Mouse (Mus musculus): ENCODE measurements around the gene Fbxw8. TPM values are rescaled to one million over a fixed set of nuclear protein-coding genes. Genes with fewer than 3 reads are reported as not detected.
A peak's percentile ranks its signal among the peaks of the same experiment; 100 is the strongest.

The Fbxw8 gene
- polyA plus RNA-seq, 1 experiment from 2014 or later: 26.0 TPM

DNA sequence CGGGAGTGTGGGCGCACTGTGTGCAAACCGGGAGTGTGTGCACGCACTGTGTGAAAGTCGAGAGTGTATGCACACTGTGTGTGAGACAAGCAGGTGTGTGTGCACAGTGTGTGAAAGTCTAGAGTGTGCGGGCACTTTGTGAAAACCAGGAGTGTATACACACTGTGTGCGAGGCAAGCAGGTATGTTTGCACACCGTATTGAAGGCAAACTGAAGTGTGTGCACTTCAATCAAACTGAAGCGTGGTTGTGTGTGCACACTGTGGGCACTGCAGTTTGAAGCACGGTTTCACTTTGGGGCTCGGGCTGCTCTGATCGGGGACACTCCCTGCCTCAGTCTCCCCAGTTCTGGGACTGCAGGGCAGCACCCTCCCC lies 126.2 kb downstream of the Fbxw8 start:
- Histone ChIP-seq H3K9ac (ENCODE audit: low read length) (peak overlapping the region; percentile 28; the same call in 1 of the 2 replicates), H3K27me3 (ENCODE audit: control insufficient read depth, insufficient read depth, low read depth, low read length) (peaks cover 45% of the 10 kb centered on the region), H3K36me3 (ENCODE audit: control insufficient read depth, insufficient read depth, low read length) (no peaks in the 10 kb centered on the region), H3K4me2 (ENCODE audit: low read depth, low read length) (peak overlapping the region; percentile 100), H3K27ac (ENCODE audit: low read length) (no peak overlapping the region), H3K4me1 (replicated peaks; ENCODE audit: control insufficient read depth, insufficient read depth, low read length) (peaks cover 33% of the 10 kb centered on the region), H3K9me3 (ENCODE audit: control insufficient read depth, low read length) (no peaks in the 10 kb centered on the region), H3K4me3 (ENCODE audit: low read length) (peak overlapping the region; percentile 72)
- WGBS: 6% methylated on average over 12 of the region's 12 CpGs
- ATAC-seq (ENCODE audit: low read depth): peak; percentile 60

DNA sequence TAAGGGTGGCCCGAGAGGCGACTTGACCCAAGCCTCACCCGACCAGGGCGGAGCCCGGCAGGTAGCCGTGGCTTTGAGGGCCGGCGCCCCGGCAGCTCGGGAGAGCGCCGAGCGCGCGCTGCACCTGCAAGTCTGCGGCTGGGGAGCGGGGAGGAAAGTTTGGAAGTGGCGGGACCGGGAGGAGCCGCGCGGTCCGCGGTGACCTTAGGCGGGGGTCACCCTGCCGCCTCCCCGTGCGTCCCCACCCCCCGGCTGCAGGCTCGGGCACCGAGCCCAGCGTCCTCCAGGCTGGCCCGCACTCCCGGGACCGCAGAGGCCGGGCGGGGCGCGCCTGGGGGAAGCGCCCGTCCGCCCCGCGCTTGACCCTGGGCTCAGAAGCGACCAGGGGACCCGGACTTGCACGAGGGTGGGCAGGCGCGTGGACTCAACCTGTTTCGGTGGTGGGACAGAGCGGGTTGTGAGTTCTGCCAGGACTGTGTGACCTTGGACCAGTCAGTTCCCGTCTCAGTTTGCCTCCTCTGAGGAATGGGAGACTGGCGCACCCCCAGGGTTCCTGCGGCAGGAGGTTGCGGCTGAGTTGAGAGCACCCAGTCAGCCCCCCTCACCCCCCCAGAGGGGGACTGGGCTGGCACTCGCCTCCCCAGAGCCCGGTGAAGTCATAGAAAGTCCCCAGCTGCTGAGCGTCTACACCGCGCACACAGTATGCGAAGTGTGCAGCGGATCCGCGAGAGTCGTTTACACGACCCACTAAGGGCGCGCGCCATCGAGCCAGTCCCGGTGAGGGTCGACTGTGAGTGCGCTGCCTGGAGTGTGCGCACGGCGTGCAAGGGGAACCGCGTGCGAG lies 126.9 kb downstream of the Fbxw8 start:
- no peak overlapping the region for H3K27ac ChIP-seq (ENCODE audit: low read length)
- peak overlapping the region; percentile 57 for H3K9ac ChIP-seq (ENCODE audit: low read length)
- 1% methylated on average over 74 of the region's 79 CpGs for WGBS
- peak; percentile 38 for ATAC-seq (ENCODE audit: low read depth)
- H3K27me3 ChIP-seq (ENCODE audit: control insufficient read depth, insufficient read depth, low read depth, low read length): peaks cover 45% of the 10 kb centered on the region
- H3K4me3 ChIP-seq (ENCODE audit: low read length): peak overlapping the region; percentile 72
- H3K4me2 ChIP-seq (ENCODE audit: low read depth, low read length): peak overlapping the region; percentile 100
- peaks cover 33% of the 10 kb centered on the region for H3K4me1 ChIP-seq (replicated peaks; ENCODE audit: control insufficient read depth, insufficient read depth, low read length)
- no peaks in the 10 kb centered on the region for H3K36me3 ChIP-seq (ENCODE audit: control insufficient read depth, insufficient read depth, low read length)
- no peaks in the 10 kb centered on the region for H3K9me3 ChIP-seq (ENCODE audit: control insufficient read depth, low read length)

DNA sequence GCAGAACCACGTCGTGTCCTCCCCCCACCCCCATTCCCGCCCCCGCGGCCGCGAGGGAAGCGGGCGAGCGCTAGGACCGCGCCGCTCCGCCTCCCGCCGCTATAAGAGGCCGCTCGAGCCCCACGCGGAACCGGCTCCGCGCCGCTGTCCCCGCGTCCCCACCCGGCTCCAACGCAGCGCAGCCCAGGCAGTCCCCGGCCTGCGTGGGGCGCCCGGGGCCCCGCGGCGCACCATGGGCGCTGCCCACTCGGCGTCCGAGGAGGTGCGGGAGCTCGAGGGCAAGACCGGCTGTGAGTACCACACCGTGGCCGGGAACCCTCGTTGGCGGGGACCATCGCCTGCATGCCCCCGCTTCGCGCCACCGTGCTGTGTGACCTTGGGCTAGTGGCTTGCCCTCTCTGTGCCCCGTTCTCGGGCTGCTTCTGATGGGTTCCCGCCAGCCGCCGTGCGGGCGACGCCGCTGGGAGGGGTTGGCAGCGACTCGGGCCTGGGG lies 127.5 kb downstream of the Fbxw8 start, which contains the start of gene Tesc:
Gene Tesc, plus strand, starts transcription at position 46 of the 493 bp plus-strand sequence.
- ATAC-seq (ENCODE audit: low read depth): peak; percentile 8; the same call in 1 of the 2 replicates
- peak within 1 kb of the TSS; percentile 57 for H3K9ac ChIP-seq (ENCODE audit: low read length)
- peak within 1 kb of the TSS; percentile 100 for H3K4me2 ChIP-seq (ENCODE audit: low read depth, low read length)

DNA sequence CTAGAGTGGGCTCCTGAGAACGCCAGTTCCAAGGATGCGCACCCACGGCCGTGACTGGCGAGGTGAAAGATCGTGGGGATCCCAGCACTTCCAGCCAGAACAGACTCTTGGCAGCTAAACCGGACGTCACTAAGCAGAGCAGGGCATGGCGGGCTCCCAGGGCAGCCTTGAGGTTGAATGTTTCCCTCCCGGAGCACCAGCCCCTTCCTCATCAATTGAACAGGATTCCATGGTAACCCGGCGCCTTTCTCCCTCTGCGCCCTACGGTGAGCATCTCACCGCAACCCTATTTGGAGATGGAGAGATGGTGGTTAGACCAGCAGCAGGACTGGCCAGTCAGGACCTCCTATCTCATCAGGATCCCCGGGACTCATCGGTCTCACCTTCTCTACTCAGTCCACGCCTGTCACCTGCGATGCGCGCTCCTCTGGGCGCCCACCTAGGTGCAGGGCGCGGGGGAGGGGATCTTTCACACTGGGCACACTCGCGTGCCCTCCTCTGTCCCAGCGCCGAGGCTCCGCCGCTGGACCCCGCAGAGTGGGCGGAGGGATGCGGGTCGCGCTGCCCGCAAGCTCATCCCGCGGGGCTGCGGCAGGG lies 128.1 kb downstream of the Fbxw8 start:
- WGBS: under 1% methylated on average over 39 of the region's 39 CpGs
- Histone ChIP-seq H3K4me3 (ENCODE audit: low read length) (peak overlapping the region; percentile 72), H3K9me3 (ENCODE audit: control insufficient read depth, low read length) (no peaks in the 10 kb centered on the region), H3K27ac (ENCODE audit: low read length) (no peak overlapping the region), H3K4me2 (ENCODE audit: low read depth, low read length) (peak overlapping the region; percentile 100), H3K4me1 (replicated peaks; ENCODE audit: control insufficient read depth, insufficient read depth, low read length) (peaks cover 33% of the 10 kb centered on the region), H3K36me3 (ENCODE audit: control insufficient read depth, insufficient read depth, low read length) (no peaks in the 10 kb centered on the region), H3K9ac (ENCODE audit: low read length) (peak overlapping the region; percentile 57), H3K27me3 (ENCODE audit: control insufficient read depth, insufficient read depth, low read depth, low read length) (peaks cover 45% of the 10 kb centered on the region)
- ATAC-seq (ENCODE audit: low read depth): no peak

More for the DNA sequence above, 127.5 kb downstream of the Fbxw8 start, which contains the start of gene Tesc:
- WGBS: under 1% methylated on average over 40 of the region's 63 CpGs
- Histone ChIP-seq H3K27me3 (ENCODE audit: control insufficient read depth, insufficient read depth, low read depth, low read length) (peaks cover 45% of the 10 kb centered on the region), H3K27ac (ENCODE audit: low read length) (no peak within 1 kb of the TSS), H3K36me3 (ENCODE audit: control insufficient read depth, insufficient read depth, low read length) (no peaks in the 10 kb centered on the region), H3K4me3 (ENCODE audit: low read length) (peak within 1 kb of the TSS; percentile 72), H3K4me1 (replicated peaks; ENCODE audit: control insufficient read depth, insufficient read depth, low read length) (peaks cover 33% of the 10 kb centered on the region), H3K9me3 (ENCODE audit: control insufficient read depth, low read length) (no peaks in the 10 kb centered on the region)

DNA sequence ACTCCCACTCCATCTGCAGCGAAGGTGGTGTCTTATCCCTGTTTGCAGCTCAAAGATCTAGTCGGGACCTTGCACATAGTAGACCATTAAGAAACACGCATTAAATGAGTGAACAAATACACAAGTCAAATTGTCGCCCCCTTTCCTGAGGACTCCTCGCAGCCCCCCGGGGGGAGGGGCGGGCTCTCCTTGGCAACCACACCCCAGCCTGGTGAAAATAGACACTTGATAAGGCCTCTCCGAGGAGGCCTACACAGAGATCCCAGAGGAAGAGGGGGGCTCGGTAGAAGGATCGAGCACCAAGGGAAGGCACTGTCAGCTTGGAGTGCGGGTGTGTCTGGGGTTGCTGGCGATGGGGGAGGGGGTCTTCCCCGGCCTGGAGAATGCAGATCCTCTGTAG lies 128.9 kb downstream of the Fbxw8 start:
- H3K9me3 ChIP-seq (ENCODE audit: control insufficient read depth, low read length): no peaks in the 10 kb centered on the region
- WGBS: 4% methylated on average over 13 of the region's 13 CpGs
- no peak overlapping the region for H3K27ac ChIP-seq (ENCODE audit: low read length)
- H3K9ac ChIP-seq (ENCODE audit: low read length): no peak overlapping the region
- H3K36me3 ChIP-seq (ENCODE audit: control insufficient read depth, insufficient read depth, low read length): no peaks in the 10 kb centered on the region
- peaks cover 45% of the 10 kb centered on the region for H3K27me3 ChIP-seq (ENCODE audit: control insufficient read depth, insufficient read depth, low read depth, low read length)
- no peak overlapping the region for H3K4me3 ChIP-seq (ENCODE audit: low read length)
- peaks cover 33% of the 10 kb centered on the region for H3K4me1 ChIP-seq (replicated peaks; ENCODE audit: control insufficient read depth, insufficient read depth, low read length)
- no peak overlapping the region for H3K4me2 ChIP-seq (ENCODE audit: low read depth, low read length)
- ATAC-seq (ENCODE audit: low read depth): no peak

DNA sequence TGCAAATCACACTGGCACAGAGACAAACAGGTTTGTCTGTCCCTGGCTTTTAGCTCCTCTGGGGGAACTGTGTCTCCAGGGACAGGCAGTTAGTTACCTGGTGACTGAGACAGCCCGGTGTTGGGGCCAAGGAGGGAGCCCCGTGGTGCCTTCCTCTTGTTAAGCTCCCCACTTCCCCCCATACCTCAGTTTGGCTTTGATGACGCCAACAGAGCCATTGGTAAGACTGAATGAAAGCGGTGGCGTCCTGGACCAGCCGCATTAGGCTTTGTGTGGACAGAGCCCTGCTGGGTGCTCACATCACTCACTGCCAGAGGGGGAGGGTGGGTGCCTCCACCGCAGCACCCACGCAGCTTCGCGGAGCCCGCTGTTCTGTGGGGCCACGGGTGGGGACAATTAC lies 129.4 kb downstream of the Fbxw8 start:
- Histone ChIP-seq H3K9me3 (ENCODE audit: control insufficient read depth, low read length) (no peaks in the 10 kb centered on the region), H3K9ac (ENCODE audit: low read length) (no peak overlapping the region), H3K27me3 (ENCODE audit: control insufficient read depth, insufficient read depth, low read depth, low read length) (peaks cover 45% of the 10 kb centered on the region), H3K4me2 (ENCODE audit: low read depth, low read length) (no peak overlapping the region), H3K36me3 (ENCODE audit: control insufficient read depth, insufficient read depth, low read length) (no peaks in the 10 kb centered on the region), H3K4me1 (replicated peaks; ENCODE audit: control insufficient read depth, insufficient read depth, low read length) (peaks cover 33% of the 10 kb centered on the region), H3K27ac (ENCODE audit: low read length) (no peak overlapping the region), H3K4me3 (ENCODE audit: low read length) (no peak overlapping the region)
- 11% methylated on average over 12 of the region's 12 CpGs for WGBS
- no peak for ATAC-seq (ENCODE audit: low read depth)

DNA sequence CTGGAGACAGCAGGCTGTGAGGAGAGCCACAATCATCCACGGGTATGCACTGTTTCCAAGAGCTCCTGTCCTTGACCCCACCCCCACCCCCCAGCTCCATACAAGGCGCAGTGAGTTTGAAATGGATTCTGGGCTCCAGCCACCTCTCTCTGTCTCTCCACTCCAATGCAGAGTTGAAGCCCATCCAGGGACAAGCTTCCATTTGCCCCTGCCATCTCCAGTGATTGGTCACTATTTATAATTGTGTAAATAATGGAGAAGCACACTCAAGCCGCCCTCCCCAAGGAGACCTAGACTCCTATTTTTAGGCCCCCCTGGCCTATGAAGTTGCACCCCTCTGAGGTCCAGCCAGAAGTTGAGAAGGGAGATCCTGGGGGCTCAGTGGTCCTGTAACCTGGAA lies 132.2 kb downstream of the Fbxw8 start:
- Histone ChIP-seq H3K27ac (ENCODE audit: low read length) (no peak overlapping the region), H3K4me2 (ENCODE audit: low read depth, low read length) (no peak overlapping the region), H3K4me3 (ENCODE audit: low read length) (no peak overlapping the region), H3K9me3 (ENCODE audit: control insufficient read depth, low read length) (no peaks in the 10 kb centered on the region), H3K36me3 (ENCODE audit: control insufficient read depth, insufficient read depth, low read length) (no peaks in the 10 kb centered on the region), H3K9ac (ENCODE audit: low read length) (no peak overlapping the region), H3K27me3 (ENCODE audit: control insufficient read depth, insufficient read depth, low read depth, low read length) (peaks cover 25% of the 10 kb centered on the region), H3K4me1 (replicated peaks; ENCODE audit: control insufficient read depth, insufficient read depth, low read length) (peaks cover 17% of the 10 kb centered on the region)
- 45% methylated on average over 3 of the region's 3 CpGs for WGBS
- ATAC-seq (ENCODE audit: low read depth): no peak

DNA sequence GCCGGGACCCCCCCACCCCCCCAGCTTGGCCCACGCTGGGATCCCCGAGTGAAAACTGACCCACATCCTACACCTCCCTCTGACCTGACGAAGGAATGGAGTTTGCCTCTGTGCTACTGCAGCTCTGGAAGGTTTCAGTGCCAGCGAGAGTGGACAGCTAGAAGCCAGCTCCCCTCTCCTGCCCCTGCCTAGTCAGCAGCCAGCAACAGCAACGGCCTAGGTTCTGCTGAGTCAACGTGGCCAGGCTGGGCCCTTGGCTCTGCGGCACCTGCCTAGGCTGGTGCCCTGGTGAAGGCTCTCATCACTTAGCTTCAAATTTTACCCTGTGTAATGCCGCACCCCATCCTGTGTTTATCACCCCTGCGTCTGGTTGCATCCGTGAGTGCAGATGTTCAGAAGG lies 135.4 kb downstream of the Fbxw8 start:
- H3K9me3 ChIP-seq (ENCODE audit: control insufficient read depth, low read length): no peaks in the 10 kb centered on the region
- no peak overlapping the region for H3K27ac ChIP-seq (ENCODE audit: low read length)
- ATAC-seq (ENCODE audit: low read depth): no peak
- no peak overlapping the region for H3K4me2 ChIP-seq (ENCODE audit: low read depth, low read length)
- no peak overlapping the region for H3K4me3 ChIP-seq (ENCODE audit: low read length)
- no peaks in the 10 kb centered on the region; the same call in 1 of the 2 replicates for H3K4me1 ChIP-seq (replicated peaks; ENCODE audit: control insufficient read depth, insufficient read depth, low read length)
- H3K27me3 ChIP-seq (ENCODE audit: control insufficient read depth, insufficient read depth, low read depth, low read length): no peaks in the 10 kb centered on the region
- WGBS: 57% methylated on average over 11 of the region's 11 CpGs
- H3K36me3 ChIP-seq (ENCODE audit: control insufficient read depth, insufficient read depth, low read length): no peaks in the 10 kb centered on the region
- H3K9ac ChIP-seq (ENCODE audit: low read length): no peak overlapping the region

DNA sequence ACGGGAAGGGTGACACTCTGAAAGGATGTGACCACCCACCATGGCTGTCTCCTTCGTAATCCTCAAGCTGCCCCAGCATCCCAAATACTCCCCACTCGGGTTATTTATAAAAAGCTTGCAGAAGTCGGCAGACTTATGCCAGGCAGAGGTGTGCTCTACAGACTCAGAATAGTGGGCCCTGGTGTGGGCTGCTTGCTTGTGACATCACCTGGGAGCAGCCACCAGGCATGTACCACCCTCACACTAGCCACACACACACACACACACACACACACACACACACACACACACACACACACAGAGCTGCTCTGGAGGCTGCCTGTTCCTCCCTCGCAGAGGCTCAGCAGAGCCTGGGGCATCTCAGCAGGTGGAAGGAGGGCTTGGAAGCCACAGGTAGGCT lies 137.7 kb downstream of the Fbxw8 start:
- WGBS: 42% methylated on average over 5 of the region's 5 CpGs
- ATAC-seq (ENCODE audit: low read depth): no peak
- H3K4me2 ChIP-seq (ENCODE audit: low read depth, low read length): no peak overlapping the region
- H3K4me3 ChIP-seq (ENCODE audit: low read length): no peak overlapping the region
- no peaks in the 10 kb centered on the region for H3K27me3 ChIP-seq (ENCODE audit: control insufficient read depth, insufficient read depth, low read depth, low read length)
- H3K27ac ChIP-seq (ENCODE audit: low read length): no peak overlapping the region
- H3K9ac ChIP-seq (ENCODE audit: low read length): no peak overlapping the region
- H3K36me3 ChIP-seq (ENCODE audit: control insufficient read depth, insufficient read depth, low read length): no peaks in the 10 kb centered on the region
- no peaks in the 10 kb centered on the region for H3K9me3 ChIP-seq (ENCODE audit: control insufficient read depth, low read length)
- no peaks in the 10 kb centered on the region; the same call in 1 of the 2 replicates for H3K4me1 ChIP-seq (replicated peaks; ENCODE audit: control insufficient read depth, insufficient read depth, low read length)
